8 mouse cellular contexts compared by ENCODE assay signal in the genomic region with DNA sequence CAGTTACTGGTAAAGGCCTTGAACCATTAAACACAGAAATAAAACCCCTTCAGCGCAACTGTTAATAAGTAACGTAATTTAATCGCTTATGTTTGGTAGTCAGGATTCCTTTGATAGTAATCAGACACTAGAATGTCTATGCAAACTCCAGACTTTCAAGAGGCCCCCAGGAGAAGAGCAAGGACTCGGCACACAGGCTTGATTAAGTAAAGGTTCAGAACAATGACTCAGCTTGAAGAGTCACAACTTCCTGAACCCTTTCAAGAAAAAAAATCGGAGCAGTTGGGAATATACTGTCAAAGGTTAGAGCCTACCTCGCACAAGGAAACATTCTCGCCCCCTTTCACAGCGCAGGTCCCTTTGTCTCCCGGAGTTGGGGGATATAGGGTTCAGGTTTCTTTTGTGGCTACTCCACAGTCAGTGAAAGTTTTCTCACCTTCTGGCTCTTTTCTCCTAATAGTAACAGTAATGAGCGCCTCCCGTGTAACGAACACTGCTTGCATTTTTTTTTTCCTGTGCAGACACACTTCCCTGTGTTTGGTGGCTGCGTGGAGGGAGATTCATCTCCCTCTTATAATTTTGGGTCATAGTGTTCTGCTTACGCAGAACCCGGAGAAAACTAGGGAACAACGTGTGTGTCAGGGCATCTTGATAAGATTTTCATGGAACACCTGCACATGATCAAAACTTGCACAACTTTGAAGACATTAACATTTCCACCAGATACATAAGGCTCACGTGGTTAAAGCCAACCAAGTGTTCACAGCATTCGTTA. TPM values are rescaled to one million over a fixed set of nuclear protein-coding genes. Genes with fewer than 3 reads are reported as not detected.
DNase-seq lines count a peak whose midpoint lies in the region; ATAC-seq lines count a peak whose summit lies in the region.

No protein-coding gene starts in this region.

- H3K4me3 ChIP-seq in heart, embryonic 12.5 days: peak overlapping the region; percentile 93
- H3K4me3 ChIP-seq in forebrain, embryonic 10.5 days: peak overlapping the region; percentile 78

- H3K4me1 ChIP-seq in heart, embryonic 12.5 days (replicated peaks): peaks cover 31% of the 10 kb centered on the region
- peaks cover 30% of the 10 kb centered on the region for H3K4me1 ChIP-seq in forebrain, embryonic 10.5 days

- 21% methylated on average over 18 of the region's 18 CpGs for WGBS in heart, embryonic 12.5 days
- 36% methylated on average over 18 of the region's 18 CpGs for WGBS in forebrain, embryonic 10.5 days

- H3K9ac ChIP-seq in heart, embryonic 12.5 days: peak overlapping the region; percentile 95

- H3K36me3 ChIP-seq in heart, embryonic 12.5 days: peaks cover 19% of the 10 kb centered on the region
- H3K36me3 ChIP-seq in forebrain, embryonic 10.5 days (replicated peaks): peaks cover 48% of the 10 kb centered on the region

- no peak for DNase-seq in heart, postnatal 25 days (ENCODE audit: low spot score)
- DNase-seq in ES-CJ7 (ENCODE audit: low read depth, low spot score) (peak; percentile 23), liver (peak; percentile 34)
- DNase-seq in forebrain, embryonic 10.5 days (ENCODE audit: extremely low spot score, low spot score): no peak
- DNase-seq in yolk sac, embryonic 10.5 days (ENCODE audit: low spot score): peak; percentile 52
- no peak for DNase-seq in thymus, postnatal 4 days
- no peak for DNase-seq in urinary bladder, postnatal 10 days (ENCODE audit: low spot score)

- no peak overlapping the region for H3K27ac ChIP-seq in heart, embryonic 12.5 days (ENCODE audit: poor library complexity, severe bottlenecking)
- peak overlapping the region; percentile 93; the same call in 1 of the 2 replicates for H3K27ac ChIP-seq in forebrain, embryonic 10.5 days

- no peak for ATAC-seq in heart, embryonic 12.5 days (ENCODE audit: insufficient number of reproducible peaks, low FRiP score)

- no peaks in the 10 kb centered on the region for H3K27me3 ChIP-seq in heart, embryonic 12.5 days (replicated peaks)
- H3K27me3 ChIP-seq in forebrain, embryonic 10.5 days (ENCODE audit: poor library complexity, severe bottlenecking): no peaks in the 10 kb centered on the region

- H3K9me3 ChIP-seq in heart, embryonic 12.5 days (replicated peaks): no peaks in the 10 kb centered on the region
- H3K9me3 ChIP-seq in forebrain, embryonic 10.5 days: no peaks in the 10 kb centered on the region; the same call in 1 of the 2 replicates

- intact Hi-C loops in heart, postnatal 25 days (cut with DNase I): no loop called here

- H3K4me2 ChIP-seq in heart, embryonic 12.5 days: peak overlapping the region; percentile 93

RNA-seq across cellular contexts. Expression of a gene that starts 1.1 kb away (rescaled TPM):
- polyA plus RNA-seq in heart, embryonic 12.5 days (2016; fragmentation: Nextera tagmentation; extraction: Ambion mirVana): 80.2 and 83.1 TPM in 2 replicates
- total RNA-seq in heart, postnatal 25 days (2021): 10 to 100 TPM; 30.1 to 34.9 TPM
- polyA plus RNA-seq in forebrain, embryonic 10.5 days (2016; fragmentation: Nextera tagmentation; extraction: Ambion mirVana): 51.8 and 52.3 TPM in 2 replicates

RNA-seq across cellular contexts. Expression of a gene that starts 36.8 kb away (rescaled TPM):
- polyA plus RNA-seq in heart, embryonic 12.5 days (2016; fragmentation: Nextera tagmentation; extraction: Ambion mirVana): 14.7 and 18.9 TPM in 2 replicates
- 1 to 10 TPM; 7.9 to 9.0 TPM for total RNA-seq in heart, postnatal 25 days (2021)
- 31.1 and 34.8 TPM in 2 replicates for polyA plus RNA-seq in forebrain, embryonic 10.5 days (2016; fragmentation: Nextera tagmentation; extraction: Ambion mirVana)

RNA-seq across cellular contexts. Expression of a gene that starts 58.0 kb away (rescaled TPM):
- polyA plus RNA-seq in heart, embryonic 12.5 days (2016; fragmentation: Nextera tagmentation; extraction: Ambion mirVana): 23.5 and 23.6 TPM in 2 replicates
- 10 to 100 TPM; 13.6 to 16.4 TPM for total RNA-seq in heart, postnatal 25 days (2021)
- polyA plus RNA-seq in forebrain, embryonic 10.5 days (2016; fragmentation: Nextera tagmentation; extraction: Ambion mirVana): 30.8 and 32.6 TPM in 2 replicates

Comparison
In these comparisons a context has a peak if more than half of its experiments do, and no peak if none do; other contexts are left out.
1. DNase-seq: peak in ES-CJ7 (single experiment), liver (single experiment) and yolk sac, embryonic 10.5 days (single experiment); none in heart, postnatal 25 days (single experiment), forebrain, embryonic 10.5 days (single experiment), thymus, postnatal 4 days (single experiment) and urinary bladder, postnatal 10 days (single experiment).